Mouse (Mus musculus): ENCODE measurements around the gene Hemk1. TPM values are rescaled to one million over a fixed set of nuclear protein-coding genes. Genes with fewer than 3 reads are reported as not detected.
"Not testable (repeated sequence)": the region's sequence is repeated elsewhere in the genome, so short reads cannot be mapped to it uniquely, and the experiment has no call there.

Gene Hemk1
- polyA plus RNA-seq, 1 experiment from 2014 or later = 9.7 TPM

GRCm38 (mm10) chr9:107308346-107309000, 29.7 kb downstream of the Hemk1 start:
- H3K27me3 ChIP-seq (ENCODE audit: control insufficient read depth, insufficient read depth, low read length) = no peaks in the 10 kb centered on the region
- WGBS = 86% methylated on average over 9 of the region's 9 CpGs
- H3K4me1 ChIP-seq (replicated peaks; ENCODE audit: control insufficient read depth, insufficient read depth, low read length) = no peaks in the 10 kb centered on the region
- no peaks in the 10 kb centered on the region for H3K36me3 ChIP-seq (ENCODE audit: control insufficient read depth, insufficient read depth, low read length)
- H3K4me2 ChIP-seq (replicated peaks; ENCODE audit: low read depth, low read length) = no peak overlapping the region
- no peak for DNase-seq (ENCODE audit: low spot score)
- H3K27ac ChIP-seq (ENCODE audit: low read depth, low read length) = no peak overlapping the region
- ATAC-seq (ENCODE audit: low FRiP score) = no peak
- H3K4me3 ChIP-seq (ENCODE audit: low read depth, low read length) = no peak overlapping the region
- H3K9me3 ChIP-seq (ENCODE audit: control insufficient read depth, low read length) = no peaks in the 10 kb centered on the region
- H3K9ac ChIP-seq (ENCODE audit: low read depth, low read length) = no peak overlapping the region

- ATAC-seq (ENCODE audit: low FRiP score) (no peak), DNase-seq (ENCODE audit: low spot score) (no peak)
- no peaks in the 10 kb centered on the region for H3K9me3 ChIP-seq (ENCODE audit: control insufficient read depth, low read length)
- WGBS = 57% methylated on average over 12 of the region's 12 CpGs
- no peaks in the 10 kb centered on the region for H3K4me1 ChIP-seq (replicated peaks; ENCODE audit: control insufficient read depth, insufficient read depth, low read length)
- H3K36me3 ChIP-seq (ENCODE audit: control insufficient read depth, insufficient read depth, low read length) = no peaks in the 10 kb centered on the region
- H3K4me3 ChIP-seq (ENCODE audit: low read depth, low read length) = no peak overlapping the region
- H3K9ac ChIP-seq (ENCODE audit: low read depth, low read length) = no peak overlapping the region
- no peak overlapping the region for H3K4me2 ChIP-seq (replicated peaks; ENCODE audit: low read depth, low read length)
- no peak overlapping the region for H3K27ac ChIP-seq (ENCODE audit: low read depth, low read length)
- no peaks in the 10 kb centered on the region for H3K27me3 ChIP-seq (ENCODE audit: control insufficient read depth, insufficient read depth, low read length)
These were observed 30.3 kb downstream of the Hemk1 start for GRCm38 (mm10) chr9:107307886-107308285.

GRCm38 (mm10) chr9:107307099-107307872, 30.9 kb downstream of the Hemk1 start:
- no peak for ATAC-seq (ENCODE audit: low FRiP score)
- 86% methylated on average over 11 of the region's 11 CpGs for WGBS

GRCm38 (mm10) chr9:107306673-107307072, 31.5 kb downstream of the Hemk1 start:
- H3K4me2 ChIP-seq (replicated peaks; ENCODE audit: low read depth, low read length) = not testable (repeated sequence)
- WGBS = 95% methylated on average over 1 of the region's 1 CpGs

More at GRCm38 (mm10) chr9:107307099-107307872, 30.9 kb downstream of the Hemk1 start:
- Histone ChIP-seq H3K4me2 (replicated peaks; ENCODE audit: low read depth, low read length) (no peak overlapping the region), H3K4me3 (ENCODE audit: low read depth, low read length) (no peak overlapping the region), H3K4me1 (replicated peaks; ENCODE audit: control insufficient read depth, insufficient read depth, low read length) (no peaks in the 10 kb centered on the region), H3K9ac (ENCODE audit: low read depth, low read length) (no peak overlapping the region), H3K27ac (ENCODE audit: low read depth, low read length) (no peak overlapping the region), H3K9me3 (ENCODE audit: control insufficient read depth, low read length) (no peaks in the 10 kb centered on the region), H3K36me3 (ENCODE audit: control insufficient read depth, insufficient read depth, low read length) (no peaks in the 10 kb centered on the region), H3K27me3 (ENCODE audit: control insufficient read depth, insufficient read depth, low read length) (no peaks in the 10 kb centered on the region)
- no peak for DNase-seq (ENCODE audit: low spot score)

GRCm38 (mm10) chr9:107305601-107306542, 32.3 kb downstream of the Hemk1 start:
- no peak for DNase-seq (ENCODE audit: low spot score)
- no peak overlapping the region for H3K9ac ChIP-seq (ENCODE audit: low read depth, low read length)
- no peaks in the 10 kb centered on the region for H3K27me3 ChIP-seq (ENCODE audit: control insufficient read depth, insufficient read depth, low read length)
- no peak for ATAC-seq (ENCODE audit: low FRiP score)
- H3K36me3 ChIP-seq (ENCODE audit: control insufficient read depth, insufficient read depth, low read length) = no peaks in the 10 kb centered on the region
- no peaks in the 10 kb centered on the region for H3K4me1 ChIP-seq (replicated peaks; ENCODE audit: control insufficient read depth, insufficient read depth, low read length)
- H3K27ac ChIP-seq (ENCODE audit: low read depth, low read length) = no peak overlapping the region
- no peaks in the 10 kb centered on the region for H3K9me3 ChIP-seq (ENCODE audit: control insufficient read depth, low read length)
- no peak overlapping the region for H3K4me3 ChIP-seq (ENCODE audit: low read depth, low read length)
- H3K4me2 ChIP-seq (replicated peaks; ENCODE audit: low read depth, low read length) = no peak overlapping the region
- WGBS = 66% methylated on average over 13 of the region's 13 CpGs

More at GRCm38 (mm10) chr9:107306673-107307072, 31.5 kb downstream of the Hemk1 start:
- not testable (repeated sequence) for H3K4me3 ChIP-seq (ENCODE audit: low read depth, low read length); H3K4me1 ChIP-seq (replicated peaks; ENCODE audit: control insufficient read depth, insufficient read depth, low read length); ATAC-seq (ENCODE audit: low FRiP score); H3K9ac ChIP-seq (ENCODE audit: low read depth, low read length); DNase-seq (ENCODE audit: low spot score); H3K27me3 ChIP-seq (ENCODE audit: control insufficient read depth, insufficient read depth, low read length); H3K36me3 ChIP-seq (ENCODE audit: control insufficient read depth, insufficient read depth, low read length); H3K27ac ChIP-seq (ENCODE audit: low read depth, low read length); H3K9me3 ChIP-seq (ENCODE audit: control insufficient read depth, low read length)

GRCm38 (mm10) chr9:107305012-107305411, 33.1 kb downstream of the Hemk1 start:
- ATAC-seq (ENCODE audit: low FRiP score) (no peak), DNase-seq (ENCODE audit: low spot score) (no peak)
- H3K4me1 ChIP-seq (replicated peaks; ENCODE audit: control insufficient read depth, insufficient read depth, low read length) = no peaks in the 10 kb centered on the region
- H3K4me3 ChIP-seq (ENCODE audit: low read depth, low read length) = no peak overlapping the region
- H3K36me3 ChIP-seq (ENCODE audit: control insufficient read depth, insufficient read depth, low read length) = no peaks in the 10 kb centered on the region
- WGBS = 83% methylated on average over 4 of the region's 4 CpGs
- no peak overlapping the region for H3K9ac ChIP-seq (ENCODE audit: low read depth, low read length)
- no peak overlapping the region for H3K4me2 ChIP-seq (replicated peaks; ENCODE audit: low read depth, low read length)
- no peaks in the 10 kb centered on the region for H3K9me3 ChIP-seq (ENCODE audit: control insufficient read depth, low read length)
- no peak overlapping the region for H3K27ac ChIP-seq (ENCODE audit: low read depth, low read length)
- no peaks in the 10 kb centered on the region for H3K27me3 ChIP-seq (ENCODE audit: control insufficient read depth, insufficient read depth, low read length)

GRCm38 (mm10) chr9:107304383-107304782, 33.8 kb downstream of the Hemk1 start:
- Histone ChIP-seq H3K9ac (ENCODE audit: low read depth, low read length) (no peak overlapping the region), H3K27ac (ENCODE audit: low read depth, low read length) (no peak overlapping the region), H3K4me1 (replicated peaks; ENCODE audit: control insufficient read depth, insufficient read depth, low read length) (no peaks in the 10 kb centered on the region), H3K27me3 (ENCODE audit: control insufficient read depth, insufficient read depth, low read length) (no peaks in the 10 kb centered on the region), H3K4me3 (ENCODE audit: low read depth, low read length) (no peak overlapping the region), H3K36me3 (ENCODE audit: control insufficient read depth, insufficient read depth, low read length) (no peaks in the 10 kb centered on the region), H3K4me2 (replicated peaks; ENCODE audit: low read depth, low read length) (no peak overlapping the region), H3K9me3 (ENCODE audit: control insufficient read depth, low read length) (no peaks in the 10 kb centered on the region)
- DNase-seq (ENCODE audit: low spot score) (no peak), ATAC-seq (ENCODE audit: low FRiP score) (no peak)
- 89% methylated on average over 3 of the region's 3 CpGs for WGBS

- no peak for ATAC-seq (ENCODE audit: low FRiP score)
- DNase-seq (ENCODE audit: low spot score) = no peak
- Histone ChIP-seq H3K9ac (ENCODE audit: low read depth, low read length) (no peak overlapping the region), H3K27me3 (ENCODE audit: control insufficient read depth, insufficient read depth, low read length) (no peaks in the 10 kb centered on the region), H3K4me3 (ENCODE audit: low read depth, low read length) (no peak overlapping the region), H3K9me3 (ENCODE audit: control insufficient read depth, low read length) (no peaks in the 10 kb centered on the region), H3K4me1 (replicated peaks; ENCODE audit: control insufficient read depth, insufficient read depth, low read length) (no peaks in the 10 kb centered on the region), H3K36me3 (ENCODE audit: control insufficient read depth, insufficient read depth, low read length) (no peaks in the 10 kb centered on the region), H3K27ac (ENCODE audit: low read depth, low read length) (no peak overlapping the region), H3K4me2 (replicated peaks; ENCODE audit: low read depth, low read length) (no peak overlapping the region)
- 81% methylated on average over 5 of the region's 5 CpGs for WGBS
These were observed 34.2 kb downstream of the Hemk1 start for GRCm38 (mm10) chr9:107303900-107304299.
